Mouse (Mus musculus) heart, embryonic 12.5 days (tissue): ENCODE data around the gene Unc79. TPM values are rescaled to one million over a fixed set of nuclear protein-coding genes. Genes with fewer than 3 reads are reported as not detected.
A peak's percentile ranks its signal among the peaks of the same experiment; 100 is the strongest.

ENCODE experiments used
- ATAC-seq: fragments of 200-750 bp; cut with Nextera tagmentation; 2 replicates; pipeline ENCODE4 v1.8.0; 2017; ENCODE audit warnings: moderate TSS enrichment, moderate library complexity; ENCODE audit not compliant: insufficient number of reproducible peaks, low FRiP score
- H3K27ac ChIP-seq: fragments of 300-500 bp; sonication (generic); 2 replicates; pipeline ENCODE4 v1.5.1; 2016; ENCODE audit warnings: mild to moderate bottlenecking, moderate library complexity; ENCODE audit not compliant: poor library complexity, severe bottlenecking
- H3K27me3 ChIP-seq: fragments of 300-500 bp; sonication (generic); replicated peaks from 2 replicates; pipeline ENCODE4 v1.6.1; 2016; ENCODE audit warnings: mild to moderate bottlenecking, moderate library complexity
- H3K36me3 ChIP-seq: fragments of 300-500 bp; sonication (generic); 2 replicates; pipeline ENCODE4 v1.6.1; 2016; ENCODE audit warnings: mild to moderate bottlenecking, moderate library complexity
- H3K4me1 ChIP-seq: fragments of 300-500 bp; sonication (generic); replicated peaks from 2 replicates; pipeline ENCODE4 v1.6.1; 2016; ENCODE audit warnings: mild to moderate bottlenecking
- H3K4me2 ChIP-seq: fragments of 300-500 bp; sonication (generic); 2 replicates; pipeline ENCODE4 v1.6.1; 2016; ENCODE audit warnings: mild to moderate bottlenecking, moderate library complexity
- H3K4me3 ChIP-seq: fragments of 300-500 bp; sonication (generic); 2 replicates; pipeline ENCODE4 v1.5.1; 2016; ENCODE audit warnings: mild to moderate bottlenecking
- H3K9ac ChIP-seq: fragments of 300-500 bp; sonication (generic); 2 replicates; pipeline ENCODE4 v1.6.1; 2016; ENCODE audit warnings: mild to moderate bottlenecking, moderate library complexity
- H3K9me3 ChIP-seq: fragments of 300-500 bp; sonication (generic); replicated peaks from 2 replicates; pipeline ENCODE4 v1.6.1; 2016; ENCODE audit warnings: mild to moderate bottlenecking, moderate library complexity
- WGBS: fragments of 180-500 bp; shearing (Covaris S2); methylation state at CpG from one replicate; pipeline ENCODE4 v1.1.7; 2016; 5-methylcytosine and 5-hydroxymethylcytosine counted together
- polyA plus RNA-seq: library from polyadenylated mRNA; unstranded; fragments of >200 nt; fragmentation: Nextera tagmentation; extraction: Ambion mirVana; gene quantifications from 2 replicates; pipeline ENCODE4 v1.2.1, GENCODE M21; 2016

Gene Unc79
- 0.09 and 0.18 TPM in 2 replicates for polyA plus RNA-seq

GRCm38 (mm10) chr12:102948778-102949394, at the start of gene Unc79:
Gene Unc79, plus strand, starts transcription at chr12:102948859.
- Histone ChIP-seq H3K9me3 (no peaks in the 10 kb centered on the region), H3K4me1 (peaks cover 11% of the 10 kb centered on the region; the same call in 1 of the 2 replicates), H3K27me3 (peaks cover 24% of the 10 kb centered on the region), H3K9ac (peak within 1 kb of the TSS; percentile 18), H3K27ac (no peak within 1 kb of the TSS), H3K36me3 (no peaks in the 10 kb centered on the region), H3K4me2 (peak within 1 kb of the TSS; percentile 89), H3K4me3 (peak within 1 kb of the TSS; percentile 76)
- ATAC-seq: peak; percentile 59
- WGBS: under 1% methylated on average over 48 of the region's 48 CpGs

- 86% methylated on average over 17 of the region's 17 CpGs for WGBS
- Histone ChIP-seq H3K9me3 (peaks cover 4% of the 10 kb centered on the region), H3K4me3 (no peak within 1 kb of the TSS), H3K4me1 (no peaks in the 10 kb centered on the region), H3K4me2 (no peak within 1 kb of the TSS), H3K36me3 (no peaks in the 10 kb centered on the region), H3K27me3 (no peaks in the 10 kb centered on the region), H3K27ac (no peak within 1 kb of the TSS), H3K9ac (no peak within 1 kb of the TSS)
- no peak for ATAC-seq
These were observed 49.6 kb upstream of the Unc79 start, which contains the start of gene Cox8c for GRCm38 (mm10) chr12:102899091-102899490. Gene Cox8c, plus strand, starts transcription at chr12:102899316.

GRCm38 (mm10) chr12:102908191-102908590, 40.5 kb upstream of the Unc79 start:
- H3K4me1 ChIP-seq: no peaks in the 10 kb centered on the region
- no peak overlapping the region for H3K4me3 ChIP-seq
- WGBS: 37% methylated on average over 3 of the region's 3 CpGs
- no peaks in the 10 kb centered on the region for H3K27me3 ChIP-seq
- H3K9ac ChIP-seq: no peak overlapping the region
- H3K4me2 ChIP-seq: no peak overlapping the region
- no peaks in the 10 kb centered on the region for H3K9me3 ChIP-seq
- ATAC-seq: no peak
- H3K36me3 ChIP-seq: no peaks in the 10 kb centered on the region
- no peak overlapping the region for H3K27ac ChIP-seq

- H3K9me3 ChIP-seq: no peaks in the 10 kb centered on the region
- ATAC-seq: no peak
- no peak overlapping the region for H3K27ac ChIP-seq
- WGBS: 86% methylated on average over 2 of the region's 2 CpGs
- H3K9ac ChIP-seq: no peak overlapping the region
- H3K27me3 ChIP-seq: 0 out of 2 replicates have a peak, but pooled peaks cover 5% of the 10 kb centered on the region
- H3K4me3 ChIP-seq: no peak overlapping the region
- H3K4me1 ChIP-seq: no peaks in the 10 kb centered on the region
- H3K36me3 ChIP-seq: no peaks in the 10 kb centered on the region
- H3K4me2 ChIP-seq: no peak overlapping the region
These were observed 32.6 kb upstream of the Unc79 start for GRCm38 (mm10) chr12:102916073-102916472.

GRCm38 (mm10) chr12:102929764-102930163, 18.9 kb upstream of the Unc79 start:
- WGBS: 66% methylated on average over 4 of the region's 4 CpGs
- H3K27ac ChIP-seq: no peak overlapping the region
- no peaks in the 10 kb centered on the region for H3K4me1 ChIP-seq
- H3K4me2 ChIP-seq: no peak overlapping the region
- H3K36me3 ChIP-seq: no peaks in the 10 kb centered on the region
- H3K9me3 ChIP-seq: no peaks in the 10 kb centered on the region
- ATAC-seq: no peak
- H3K4me3 ChIP-seq: no peak overlapping the region
- H3K9ac ChIP-seq: no peak overlapping the region
- H3K27me3 ChIP-seq: no peaks in the 10 kb centered on the region

- ATAC-seq: no peak
- Histone ChIP-seq H3K27ac (no peak overlapping the region), H3K36me3 (no peaks in the 10 kb centered on the region), H3K27me3 (no peaks in the 10 kb centered on the region), H3K4me2 (no peak overlapping the region), H3K4me3 (no peak overlapping the region), H3K9me3 (no peaks in the 10 kb centered on the region; the same call in 1 of the 2 replicates), H3K9ac (no peak overlapping the region), H3K4me1 (no peaks in the 10 kb centered on the region)
- WGBS: 56% methylated on average over 1 of the region's 1 CpGs
These were observed 18.3 kb upstream of the Unc79 start for GRCm38 (mm10) chr12:102930335-102930734.

- Histone ChIP-seq H3K4me1 (no peaks in the 10 kb centered on the region), H3K9me3 (no peaks in the 10 kb centered on the region; the same call in 1 of the 2 replicates), H3K27ac (no peak overlapping the region), H3K36me3 (no peaks in the 10 kb centered on the region), H3K27me3 (no peaks in the 10 kb centered on the region), H3K9ac (no peak overlapping the region), H3K4me3 (no peak overlapping the region), H3K4me2 (no peak overlapping the region)
- ATAC-seq: no peak
- 80% methylated on average over 7 of the region's 7 CpGs for WGBS
These were observed 17.9 kb upstream of the Unc79 start for GRCm38 (mm10) chr12:102930789-102931188.

GRCm38 (mm10) chr12:102935892-102936291, 12.8 kb upstream of the Unc79 start:
- Histone ChIP-seq H3K36me3 (no peaks in the 10 kb centered on the region), H3K27me3 (no peaks in the 10 kb centered on the region), H3K4me2 (no peak overlapping the region), H3K9ac (no peak overlapping the region), H3K4me3 (no peak overlapping the region), H3K27ac (no peak overlapping the region), H3K4me1 (no peaks in the 10 kb centered on the region), H3K9me3 (no peaks in the 10 kb centered on the region; the same call in 1 of the 2 replicates)
- WGBS: 58% methylated on average over 1 of the region's 1 CpGs
- no peak for ATAC-seq

- H3K9ac ChIP-seq: no peak overlapping the region
- H3K4me2 ChIP-seq: no peak overlapping the region
- no peak overlapping the region for H3K27ac ChIP-seq
- H3K4me3 ChIP-seq: no peak overlapping the region
- WGBS: 62% methylated on average over 1 of the region's 1 CpGs
- peaks cover 11% of the 10 kb centered on the region; the same call in 1 of the 2 replicates for H3K4me1 ChIP-seq
- H3K36me3 ChIP-seq: no peaks in the 10 kb centered on the region
- H3K27me3 ChIP-seq: peaks cover 24% of the 10 kb centered on the region
- ATAC-seq: no peak
- peaks cover 3% of the 10 kb centered on the region; the same call in 1 of the 2 replicates for H3K9me3 ChIP-seq
These were observed 3.1 kb upstream of the Unc79 start for GRCm38 (mm10) chr12:102945571-102945970.

- H3K36me3 ChIP-seq: no peaks in the 10 kb centered on the region
- no peak overlapping the region for H3K4me2 ChIP-seq
- no peaks in the 10 kb centered on the region for H3K9me3 ChIP-seq
- H3K27me3 ChIP-seq: peaks cover 24% of the 10 kb centered on the region
- no peak for ATAC-seq
- H3K4me1 ChIP-seq: peaks cover 11% of the 10 kb centered on the region; the same call in 1 of the 2 replicates
- 22% methylated on average over 10 of the region's 10 CpGs for WGBS
- no peak overlapping the region for H3K4me3 ChIP-seq
- H3K27ac ChIP-seq: no peak overlapping the region
- no peak overlapping the region for H3K9ac ChIP-seq
These were observed 833 bp upstream of the Unc79 start for GRCm38 (mm10) chr12:102947826-102948225.

- ATAC-seq: peak; percentile 66; the same call in 1 of the 2 replicates
- Histone ChIP-seq H3K4me1 (peaks cover 11% of the 10 kb centered on the region; the same call in 1 of the 2 replicates), H3K27me3 (peaks cover 24% of the 10 kb centered on the region), H3K4me3 (peak overlapping the region; percentile 76), H3K27ac (no peak overlapping the region), H3K9ac (peak overlapping the region; percentile 18; the same call in 1 of the 2 replicates), H3K36me3 (no peaks in the 10 kb centered on the region), H3K4me2 (peak overlapping the region; percentile 89), H3K9me3 (no peaks in the 10 kb centered on the region)
- WGBS: 1% methylated on average over 42 of the region's 42 CpGs
These were observed 943 bp downstream of the Unc79 start for GRCm38 (mm10) chr12:102949395-102950208.
